Mouse (Mus musculus): Measurements from ENCODE around the gene Pgbd5.

DNA sequence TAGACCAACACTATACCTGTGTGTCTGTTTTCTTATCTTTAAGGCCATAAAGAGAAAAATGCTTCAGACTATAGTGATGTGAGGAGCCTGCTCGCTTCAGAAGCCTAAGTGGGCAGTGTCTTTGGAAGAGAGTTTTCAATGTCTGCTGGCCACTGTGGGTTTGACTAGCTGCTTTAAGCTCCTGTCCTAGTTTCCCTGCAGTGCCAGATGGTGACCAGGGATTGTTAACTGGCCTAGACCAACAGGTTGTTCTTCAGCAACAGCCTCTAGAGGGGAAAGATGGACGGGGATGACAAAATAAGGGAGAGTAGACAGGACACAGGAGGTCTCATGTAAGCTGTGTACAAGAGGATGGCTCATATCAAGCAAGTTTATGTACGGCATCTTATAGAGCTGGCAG lies 39.8 kb upstream of the Pgbd5 start:
- no peak for TF ChIP-seq POLR2A (IDR thresholded peaks at IDR 0.05; ENCODE audit: borderline replicate concordance, control insufficient read depth, low read depth, low read length)
- TF ChIP-seq CTCF (IDR thresholded peaks at IDR 0.05; ENCODE audit: control insufficient read depth, insufficient read depth, low read length), result no peak
